Mouse (Mus musculus): ENCODE data around the gene Sri. TPM values are rescaled to one million over a fixed set of nuclear protein-coding genes. Genes with fewer than 3 reads are reported as not detected.

The Sri gene
- polyA plus RNA-seq, 1 experiment from 2014 or later = 268 TPM

DNA sequence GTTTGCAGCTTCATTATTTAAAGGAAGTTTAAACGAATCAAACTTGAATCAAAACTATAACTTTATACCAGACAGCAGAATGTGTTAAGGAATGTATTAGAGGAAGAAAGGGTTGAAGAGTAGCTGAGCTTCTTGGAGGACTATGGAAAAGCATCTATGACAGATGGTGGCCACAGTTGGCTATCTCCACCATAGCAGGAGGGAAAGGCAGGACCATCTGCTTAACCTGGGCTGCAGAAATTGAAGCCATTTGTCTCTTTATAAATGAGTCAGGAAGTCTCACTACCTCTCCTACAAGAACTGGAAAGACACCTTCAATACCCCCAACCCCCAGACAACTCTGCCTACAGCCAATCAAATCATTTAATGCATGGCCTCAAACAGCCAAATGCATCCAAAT, 49.8 kb downstream of the Sri start:
- Histone ChIP-seq H3K27ac (ENCODE audit: low read depth) (no peak overlapping the region), H3K4me2 (no peak overlapping the region), H3K4me1 (ENCODE audit: insufficient read depth) (no peaks in the 10 kb centered on the region), H3K36me3 (ENCODE audit: insufficient read depth) (no peaks in the 10 kb centered on the region), H3K9ac (no peak overlapping the region), H3K27me3 (ENCODE audit: insufficient read depth, low read length) (no peaks in the 10 kb centered on the region), H3K9me3 (ENCODE audit: low read depth, low read length) (no peaks in the 10 kb centered on the region), H3K4me3 (ENCODE audit: low read depth, low read length) (no peak overlapping the region)
- ATAC-seq (ENCODE audit: insufficient read depth) = no peak
- no peak for DNase-seq
- 67% methylated on average over 1 of the region's 1 CpGs for WGBS
- TF ChIP-seq CTCF (IDR thresholded peaks at IDR 0.05; ENCODE audit: low read depth) = no peak

DNA sequence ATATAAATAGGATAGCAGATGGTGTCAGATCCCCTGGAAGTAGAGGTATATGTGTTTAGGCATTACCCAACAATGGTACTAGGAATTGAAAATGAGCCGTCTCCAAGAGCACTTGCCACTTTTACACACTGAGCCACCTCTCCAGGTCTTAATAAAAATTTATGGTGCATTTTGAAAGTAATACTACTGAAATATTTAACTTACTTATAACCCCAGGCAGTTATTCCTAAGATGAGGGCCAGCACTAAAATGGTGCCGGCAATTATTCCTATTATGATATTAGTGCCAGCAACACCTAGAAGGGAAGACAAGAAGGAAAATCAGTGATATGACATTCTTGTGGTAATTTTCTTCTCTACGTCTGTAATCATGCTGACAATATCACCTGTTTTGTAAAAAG, 65.8 kb downstream of the Sri start:
- Histone ChIP-seq H3K9me3 (ENCODE audit: low read depth, low read length) (no peaks in the 10 kb centered on the region), H3K27me3 (ENCODE audit: insufficient read depth, low read length) (no peaks in the 10 kb centered on the region), H3K4me1 (ENCODE audit: insufficient read depth) (no peaks in the 10 kb centered on the region), H3K9ac (no peak overlapping the region), H3K36me3 (ENCODE audit: insufficient read depth) (no peaks in the 10 kb centered on the region), H3K27ac (ENCODE audit: low read depth) (no peak overlapping the region), H3K4me3 (ENCODE audit: low read depth, low read length) (no peak overlapping the region), H3K4me2 (no peak overlapping the region)
- DNase-seq (no peak), ATAC-seq (ENCODE audit: insufficient read depth) (no peak)
- no peak for TF ChIP-seq CTCF (IDR thresholded peaks at IDR 0.05; ENCODE audit: low read depth)
- 81% methylated on average over 3 of the region's 3 CpGs for WGBS

DNA sequence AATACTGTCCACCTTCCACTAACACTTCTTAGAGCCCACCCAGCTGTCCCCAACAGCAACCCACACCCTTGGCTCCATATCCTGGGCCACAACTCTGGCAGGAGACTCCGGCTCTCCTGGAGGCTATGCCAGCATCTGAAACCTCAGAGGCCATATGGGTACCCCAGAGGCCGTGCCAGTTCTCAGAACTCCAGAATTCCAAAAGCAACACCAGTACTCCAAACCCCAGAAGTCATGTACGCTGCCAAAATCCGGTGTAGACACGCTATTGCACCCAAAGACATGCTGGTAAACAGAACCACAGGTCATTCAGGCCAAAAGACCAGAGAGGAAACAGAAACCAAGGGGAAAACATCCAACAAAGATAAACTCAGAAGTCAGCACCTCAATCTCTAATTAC, 66.4 kb downstream of the Sri start:
- 88% methylated on average over 5 of the region's 5 CpGs for WGBS

DNA sequence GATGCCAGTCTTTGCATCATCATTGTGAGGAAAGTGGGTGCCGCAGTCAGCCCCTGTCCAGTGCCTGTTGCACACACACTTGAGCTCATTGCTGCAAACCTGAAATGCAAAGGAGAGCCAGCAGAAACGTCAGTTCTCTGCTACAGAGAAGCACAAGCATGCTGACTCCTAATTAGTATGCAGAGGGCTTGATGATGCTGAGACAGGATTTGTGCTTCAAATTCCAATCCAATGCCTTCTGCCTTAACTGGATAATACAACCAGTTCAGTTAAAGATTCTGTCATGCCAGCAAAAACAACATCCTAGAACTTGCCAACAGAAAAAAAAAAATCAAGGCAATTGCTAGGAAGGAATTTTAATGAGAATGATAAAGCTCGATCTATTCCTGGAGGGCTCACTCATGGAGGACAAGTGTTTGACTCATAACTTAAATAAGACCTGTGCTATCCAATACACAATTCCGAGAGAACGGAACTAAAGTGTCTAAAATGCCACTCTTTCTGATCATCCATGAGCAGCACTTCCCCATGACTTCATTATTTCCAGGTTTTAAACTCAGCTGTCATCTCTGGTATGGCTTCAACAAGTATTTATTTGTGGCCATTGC, 70.8 kb downstream of the Sri start:
- no peak for DNase-seq
- H3K36me3 ChIP-seq (ENCODE audit: insufficient read depth) = no peaks in the 10 kb centered on the region
- no peak overlapping the region for H3K9ac ChIP-seq
- H3K27me3 ChIP-seq (ENCODE audit: insufficient read depth, low read length) = no peaks in the 10 kb centered on the region
- 66% methylated on average over 5 of the region's 5 CpGs for WGBS
- H3K4me3 ChIP-seq (ENCODE audit: low read depth, low read length) = no peak overlapping the region
- no peak overlapping the region for H3K4me2 ChIP-seq
- no peak overlapping the region for H3K27ac ChIP-seq (ENCODE audit: low read depth)
- no peaks in the 10 kb centered on the region for H3K4me1 ChIP-seq (ENCODE audit: insufficient read depth)
- no peak for ATAC-seq (ENCODE audit: insufficient read depth)
- no peak for TF ChIP-seq CTCF (IDR thresholded peaks at IDR 0.05; ENCODE audit: low read depth)
- no peaks in the 10 kb centered on the region for H3K9me3 ChIP-seq (ENCODE audit: low read depth, low read length)

More for the DNA sequence above, 66.4 kb downstream of the Sri start:
- H3K9ac ChIP-seq = no peak overlapping the region
- no peak overlapping the region for H3K27ac ChIP-seq (ENCODE audit: low read depth)
- no peak overlapping the region for H3K4me3 ChIP-seq (ENCODE audit: low read depth, low read length)
- H3K4me1 ChIP-seq (ENCODE audit: insufficient read depth) = no peaks in the 10 kb centered on the region
- no peaks in the 10 kb centered on the region for H3K27me3 ChIP-seq (ENCODE audit: insufficient read depth, low read length)
- H3K9me3 ChIP-seq (ENCODE audit: low read depth, low read length) = no peaks in the 10 kb centered on the region
- TF ChIP-seq CTCF (IDR thresholded peaks at IDR 0.05; ENCODE audit: low read depth) = no peak
- no peak for ATAC-seq (ENCODE audit: insufficient read depth)
- no peak for DNase-seq
- no peak overlapping the region for H3K4me2 ChIP-seq
- H3K36me3 ChIP-seq (ENCODE audit: insufficient read depth) = no peaks in the 10 kb centered on the region

Other genes with a start within 250 kb of the Sri start
- gene Steap4, start 85.6 kb upstream of the Sri start, polyA plus RNA-seq (2014; fragmentation: Nextera tagmentation; extraction: Ambion mirVana) = 1.7 and 2.7 TPM in 2 replicates

Data from lung, embryonic 14.5 days (tissue).